Mouse (Mus musculus): ENCODE results near the gene Rhod.
A peak's percentile ranks its signal among the peaks of the same experiment; 100 is the strongest.
"Not testable (repeated sequence)": the region's sequence is repeated elsewhere in the genome, so short reads cannot be mapped to it uniquely, and the experiment has no call there.

The Rhod gene

DNA sequence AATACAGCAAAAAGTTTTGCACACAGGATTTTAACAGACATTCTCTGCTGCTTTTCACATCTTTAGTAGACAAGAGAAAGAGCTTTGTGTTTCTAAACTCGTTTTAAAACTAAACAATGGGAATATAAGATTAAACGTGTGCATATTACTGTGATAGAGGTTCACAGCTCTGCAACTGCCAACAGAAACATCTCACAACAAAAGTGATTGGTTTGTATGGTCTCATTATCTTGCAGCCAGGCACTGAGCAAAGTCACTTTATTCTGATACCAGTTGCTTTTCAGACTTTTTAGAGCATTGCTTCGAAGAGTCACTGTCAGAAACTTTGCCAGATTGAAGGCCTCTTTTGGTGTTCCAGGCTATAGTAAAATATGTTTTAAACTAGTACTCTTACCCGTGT lies 40.3 kb downstream of the Rhod start:
- no peak for DNase-seq

DNA sequence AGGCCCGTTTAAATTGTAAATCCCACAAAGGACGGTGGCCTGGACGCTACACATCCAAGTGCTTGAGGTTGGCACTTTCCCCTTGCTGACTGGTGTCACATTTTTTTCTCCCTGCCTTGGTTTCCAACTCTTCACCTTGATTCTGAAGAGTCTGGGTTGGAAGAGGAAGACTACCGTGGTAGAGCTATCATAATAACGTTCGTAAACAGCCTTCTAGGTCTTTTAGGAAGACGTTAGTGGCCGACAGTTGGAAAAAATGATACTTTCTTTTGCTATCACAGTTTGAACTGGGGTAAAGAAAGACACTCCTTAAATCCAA lies 40.6 kb downstream of the Rhod start:
- no peak for DNase-seq

- peak; percentile 58 to 63 for DNase-seq
Measured at GRCm38 (mm10) chr19:4397798-4398629, 41.2 kb downstream of the Rhod start, which contains the start of gene Kdm2a. Kdm2a (minus strand) TSS chr19:4398285.

DNA sequence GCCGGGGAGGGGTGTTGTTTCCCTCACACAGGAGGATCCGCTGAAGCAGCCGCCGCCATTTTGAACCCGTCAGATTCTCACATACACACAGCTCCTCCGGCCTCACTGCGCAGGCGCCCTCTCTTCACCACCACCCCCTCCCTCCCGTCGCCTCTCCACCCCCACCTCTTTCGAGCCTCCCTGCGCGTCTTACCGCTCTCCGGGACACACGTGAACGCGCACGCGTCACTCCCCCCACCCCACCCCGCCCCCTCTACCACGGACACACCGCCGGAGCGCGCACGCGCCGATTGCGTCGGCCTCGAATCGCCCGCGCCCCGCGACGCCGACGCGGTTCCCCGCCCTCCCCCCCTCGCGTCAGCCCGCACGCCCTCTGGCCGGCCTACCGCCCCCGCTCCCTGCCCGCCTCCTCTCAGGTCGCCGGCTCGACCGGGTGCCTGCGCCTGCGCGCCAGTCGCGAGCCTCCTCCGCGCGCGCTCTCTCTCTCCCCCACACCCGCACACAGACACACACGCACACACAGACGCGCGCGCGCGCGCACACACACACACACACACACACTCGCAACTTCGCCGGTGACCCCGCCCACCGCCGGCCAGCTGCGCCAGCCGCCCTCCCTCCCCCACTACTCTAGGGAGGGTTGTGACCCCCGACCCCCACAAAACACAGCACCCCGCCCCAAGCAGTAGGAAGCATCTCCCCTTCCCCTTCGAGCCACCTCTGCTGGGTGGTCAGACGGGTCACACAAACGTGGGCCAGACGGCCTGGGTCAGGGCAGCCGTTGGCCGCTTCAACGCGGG lies 42.0 kb downstream of the Rhod start:
- peak; percentile 95 to 96 for DNase-seq

DNA sequence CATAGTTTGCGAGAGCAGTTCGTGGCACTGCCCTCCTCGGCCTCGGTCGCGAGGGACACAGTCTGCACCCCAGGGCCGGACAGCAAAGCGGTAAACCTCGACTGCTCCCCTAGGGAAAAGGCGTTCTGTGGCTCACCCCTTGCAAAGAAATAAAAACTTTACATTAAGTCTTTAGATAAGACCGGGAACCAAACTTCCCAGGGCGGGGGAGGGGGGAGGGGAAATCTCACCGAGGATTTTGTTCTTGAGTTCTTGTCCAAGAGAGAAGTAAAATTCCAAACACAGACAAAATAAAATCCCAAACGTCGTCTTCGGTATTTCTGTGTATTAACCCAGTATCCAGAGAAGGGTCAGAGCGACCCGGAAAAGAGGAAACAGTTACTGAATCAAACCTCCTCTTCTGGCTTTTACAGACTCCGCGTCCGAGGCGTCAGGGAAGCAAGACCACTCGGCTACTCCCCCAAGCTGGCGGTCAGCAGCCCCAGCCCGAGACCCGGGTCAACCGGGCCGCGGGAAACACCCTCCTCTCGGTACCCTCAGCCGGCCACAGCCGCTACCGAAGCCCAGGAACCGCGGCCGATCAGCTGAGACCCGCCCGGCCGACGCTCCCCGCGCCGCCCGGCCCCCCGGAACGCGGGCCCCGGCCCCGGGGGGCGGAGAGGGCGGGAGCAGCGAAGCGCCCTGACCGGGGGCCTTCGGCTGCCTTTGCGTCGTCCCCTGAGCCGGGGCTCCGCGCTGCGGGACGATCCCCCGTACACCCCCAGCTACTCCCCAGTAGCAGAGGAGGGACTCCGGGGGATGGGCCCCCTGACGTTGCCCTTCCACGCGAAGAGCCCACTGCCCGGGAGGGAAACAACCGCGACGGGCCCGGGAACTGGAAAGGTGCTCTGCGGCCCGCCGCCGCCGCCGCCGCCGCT lies 42.9 kb downstream of the Rhod start:
- peak; percentile 38 to 46 for DNase-seq

- no peak for DNase-seq
Measured at GRCm38 (mm10) chr19:4387276-4387675, 52.0 kb downstream of the Rhod start.

DNA sequence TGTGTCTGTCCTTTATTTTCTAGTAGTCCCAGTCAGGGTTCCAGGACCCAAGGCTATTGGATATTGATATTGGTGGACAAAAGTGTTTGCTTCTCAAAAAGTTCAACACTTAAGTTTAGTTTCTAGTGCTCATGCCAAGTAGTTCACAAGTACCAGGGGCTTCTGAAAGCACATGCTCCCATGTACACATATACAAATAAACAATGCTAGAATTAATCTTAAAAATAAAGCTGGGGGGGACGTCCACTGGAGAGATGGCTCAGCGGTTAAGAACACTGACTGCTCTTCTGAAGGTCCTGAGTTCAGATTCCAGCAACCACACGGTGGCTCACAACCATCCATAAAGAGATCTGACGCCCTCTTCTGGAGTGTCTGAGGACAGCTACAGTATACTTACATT lies 54.2 kb downstream of the Rhod start:
- no peak for DNase-seq

- DNase-seq = no peak
Measured at GRCm38 (mm10) chr19:4384322-4384721, 54.9 kb downstream of the Rhod start.

DNA sequence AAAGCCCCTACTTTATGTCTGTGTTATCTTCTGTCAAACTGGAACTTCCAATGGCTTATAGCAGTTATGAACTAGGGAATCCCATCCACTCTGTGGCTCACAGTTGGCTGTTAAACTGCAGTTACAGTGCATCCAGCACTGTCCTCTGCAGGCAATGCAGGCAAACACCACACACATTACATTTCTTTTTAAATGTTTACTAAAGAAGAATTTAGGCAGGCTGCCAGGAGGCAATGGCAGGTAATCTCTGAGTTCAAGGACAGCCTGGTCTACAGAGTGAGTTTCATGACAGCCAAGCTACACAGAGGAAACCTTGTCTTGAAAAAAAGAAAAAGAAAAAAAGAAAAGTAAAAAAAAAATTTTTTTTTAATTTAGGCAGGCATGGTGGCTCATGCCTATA lies 55.9 kb downstream of the Rhod start:
- DNase-seq = no peak

DNA sequence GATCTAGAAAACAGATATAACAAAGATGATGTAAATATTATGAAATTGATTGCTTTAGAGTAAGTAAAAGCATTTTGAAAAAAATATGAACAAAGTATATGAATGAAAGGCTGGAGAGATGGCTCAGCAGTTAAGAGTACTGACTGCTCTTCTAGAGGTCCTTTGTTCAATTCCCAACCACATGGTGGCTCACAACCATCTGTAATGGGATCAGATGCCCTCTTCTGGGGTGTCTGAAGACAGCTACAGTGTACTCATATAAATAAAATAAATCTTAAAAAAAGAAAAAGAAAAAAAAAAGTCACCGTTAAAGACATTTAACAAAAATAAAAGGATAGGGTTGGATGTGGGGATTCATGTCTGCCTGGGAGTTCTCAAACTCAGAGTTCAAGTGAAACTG lies 56.9 kb downstream of the Rhod start:
- not testable (repeated sequence) for DNase-seq

All from cerebellum, postnatal 36 days (tissue).